Mouse (Mus musculus) kidney, adult 2 months (tissue): Measurements from ENCODE around the gene Zfp575. TPM values are rescaled to one million over a fixed set of nuclear protein-coding genes. Genes with fewer than 3 reads are reported as not detected.

ENCODE experiments used
- DNase-seq: peaks from one replicate; pipeline ENCODE4 v3.0.0; 2021
- H3K27ac ChIP-seq: fragments of 200-500 bp; 2 replicates; pipeline ENCODE4 v1.5.1; 2012; ENCODE audit warnings: low read depth, low read length, control low read depth, inconsistent platforms; ENCODE audit not compliant: insufficient read depth
- H3K27me3 ChIP-seq: fragments of 200-500 bp; replicated peaks from 2 replicates; pipeline ENCODE4 v1.6.1; 2012; ENCODE audit warnings: mild to moderate bottlenecking, moderate library complexity, low read length, inconsistent platforms; ENCODE audit not compliant: control insufficient read depth, insufficient read depth
- H3K36me3 ChIP-seq: fragments of 200-500 bp; 2 replicates; pipeline ENCODE4 v1.6.1; 2012; ENCODE audit warnings: mild to moderate bottlenecking, moderate library complexity, low read length, inconsistent platforms; ENCODE audit not compliant: control insufficient read depth, insufficient read depth
- H3K4me1 ChIP-seq: fragments of 200-500 bp; 2 replicates; pipeline ENCODE4 v1.6.1; 2011; ENCODE audit warnings: low read length; ENCODE audit not compliant: control insufficient read depth, insufficient read depth
- H3K4me3 ChIP-seq: fragments of 200-500 bp; 2 replicates; pipeline ENCODE4 v1.5.1; 2011; ENCODE audit warnings: mild to moderate bottlenecking, low read depth, low read length, control low read depth; ENCODE audit not compliant: insufficient read depth
- CTCF ChIP-seq: fragments of 200-500 bp; conservative IDR thresholded peaks from 2 replicates; pipeline ENCODE4 v1.5.1; 2011; ENCODE audit warnings: low read depth, mild to moderate bottlenecking, control low read depth, low read length, moderate library complexity, mixed read lengths; ENCODE audit not compliant: insufficient read depth, insufficient read length
- POLR2A ChIP-seq: fragments of 200-500 bp; IDR thresholded peaks from one replicate; pipeline ENCODE4 v1.6.1; 2011; ENCODE audit warnings: low read depth, low read length, control low read depth
- WGBS: fragments of 180-500 bp; shearing (Covaris S2); methylation state at CpG from one replicate; pipeline ENCODE4 v1.1.7; 2018; 5-methylcytosine and 5-hydroxymethylcytosine counted together
- polyA plus RNA-seq: library from polyadenylated mRNA; depleted of rRNA; stranded (reverse); fragments of >200 nt; gene quantifications from 2 replicates; pipeline ENCODE4 v1.2.3, GENCODE M21; 2012; rRNA removed

Zfp575 gene
- polyA plus RNA-seq, 1 experiment, result 0.11 TPM

GRCm38 (mm10) chr7:24546068-24546614 is 41.3 kb downstream of the Zfp575 start, which contains the start of the genes Pinlyp and Xrcc1:
Pinlyp (minus strand) TSS chr7:24546118.
Xrcc1 (plus strand) TSS chr7:24546289.
- 20% methylated on average over 13 of the region's 13 CpGs for WGBS
- Histone ChIP-seq H3K27me3 (no peaks in the 10 kb centered on the region), H3K4me3 (peak within 1 kb of the TSS; percentile 78), H3K36me3 (no peaks in the 10 kb centered on the region), H3K27ac (peak within 1 kb of the TSS; percentile 72), H3K4me1 (peaks cover 11% of the 10 kb centered on the region)
- TF ChIP-seq CTCF, result no peak
- no peak for TF ChIP-seq POLR2A
- no peak for DNase-seq

- no peaks in the 10 kb centered on the region for H3K36me3 ChIP-seq
- WGBS, result 93% methylated on average over 2 of the region's 2 CpGs
- no peak for DNase-seq
- H3K4me1 ChIP-seq, result peaks cover 11% of the 10 kb centered on the region
- H3K4me3 ChIP-seq, result no peak overlapping the region
- H3K27me3 ChIP-seq, result no peaks in the 10 kb centered on the region
- TF ChIP-seq POLR2A (no peak), CTCF (no peak)
- no peak overlapping the region for H3K27ac ChIP-seq
Observed at GRCm38 (mm10) chr7:24544506-24544905, 42.9 kb downstream of the Zfp575 start.

- no peak for DNase-seq
Observed at GRCm38 (mm10) chr7:24539686-24540085, 47.8 kb downstream of the Zfp575 start.

DNA sequence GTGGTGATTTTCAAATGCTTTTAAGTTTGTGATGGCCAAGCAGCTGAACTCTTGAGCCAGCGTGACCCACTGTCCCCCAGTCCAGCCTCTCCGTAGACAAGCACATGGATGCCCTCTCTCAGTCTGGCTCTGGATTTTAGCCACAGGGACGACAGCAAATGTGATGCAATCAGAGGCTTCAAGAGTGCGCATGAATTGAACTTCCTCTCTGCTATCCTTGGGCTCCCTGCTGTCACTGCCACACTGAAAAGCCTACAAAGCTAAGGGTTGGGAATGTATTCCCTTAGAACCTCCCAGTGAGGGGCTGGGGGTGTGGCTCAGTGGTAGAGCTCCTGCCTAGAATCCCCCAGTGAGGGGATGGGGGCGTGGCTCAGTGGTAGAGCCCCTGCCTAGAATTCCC is 48.7 kb downstream of the Zfp575 start:
- no peak overlapping the region for H3K4me3 ChIP-seq
- no peaks in the 10 kb centered on the region for H3K27me3 ChIP-seq
- H3K4me1 ChIP-seq, result 0 out of 2 replicates have a peak, but pooled peaks cover 2% of the 10 kb centered on the region
- DNase-seq, result no peak
- H3K36me3 ChIP-seq, result no peaks in the 10 kb centered on the region; the same call in 1 of the 2 replicates
- WGBS, result 85% methylated on average over 5 of the region's 5 CpGs
- TF ChIP-seq CTCF (no peak), POLR2A (no peak)
- no peak overlapping the region for H3K27ac ChIP-seq

More at GRCm38 (mm10) chr7:24539686-24540085, 47.8 kb downstream of the Zfp575 start:
- no peaks in the 10 kb centered on the region for H3K27me3 ChIP-seq
- H3K4me3 ChIP-seq, result no peak overlapping the region
- no peaks in the 10 kb centered on the region for H3K36me3 ChIP-seq
- H3K27ac ChIP-seq, result no peak overlapping the region
- H3K4me1 ChIP-seq, result 0 out of 2 replicates have a peak, but pooled peaks cover 2% of the 10 kb centered on the region
- no peak for TF ChIP-seq CTCF
- TF ChIP-seq POLR2A, result no peak
- WGBS, result 78% methylated on average over 4 of the region's 4 CpGs

GRCm38 (mm10) chr7:24538154-24538553 is 49.3 kb downstream of the Zfp575 start:
- 28% methylated on average over 5 of the region's 5 CpGs for WGBS

DNA sequence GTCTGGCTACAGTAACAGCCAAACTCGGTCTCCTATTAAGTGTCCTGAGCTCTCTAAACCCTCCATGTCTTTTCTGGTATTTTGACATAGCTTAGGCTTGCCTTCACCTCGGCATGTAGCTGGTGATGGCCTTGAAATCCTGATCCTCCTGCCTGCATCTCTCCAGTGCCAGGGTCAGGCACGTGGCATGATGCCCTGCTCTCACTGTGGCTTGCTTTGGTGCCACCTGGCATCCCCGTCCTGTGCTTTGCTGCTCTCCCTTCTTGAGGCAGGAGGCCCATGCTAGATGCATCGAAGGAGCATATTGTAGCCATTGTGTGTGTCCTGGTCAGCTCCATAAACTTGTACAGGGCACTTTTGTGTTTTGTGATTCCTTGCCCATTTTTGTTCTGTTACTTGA is 49.9 kb downstream of the Zfp575 start:
- no peak for DNase-seq
- no peaks in the 10 kb centered on the region; the same call in none of the 2 replicates for H3K36me3 ChIP-seq
- H3K4me1 ChIP-seq, result 0 out of 2 replicates have a peak, but pooled peaks cover 2% of the 10 kb centered on the region
- H3K4me3 ChIP-seq, result no peak overlapping the region
- TF ChIP-seq CTCF, result no peak
- no peak for TF ChIP-seq POLR2A
- H3K27me3 ChIP-seq, result no peaks in the 10 kb centered on the region
- WGBS, result 44% methylated on average over 5 of the region's 5 CpGs
- no peak overlapping the region for H3K27ac ChIP-seq

More at GRCm38 (mm10) chr7:24538154-24538553, 49.3 kb downstream of the Zfp575 start:
- DNase-seq, result peak; percentile 62
- Histone ChIP-seq H3K36me3 (no peaks in the 10 kb centered on the region; the same call in none of the 2 replicates), H3K27ac (no peak overlapping the region), H3K27me3 (no peaks in the 10 kb centered on the region), H3K4me3 (no peak overlapping the region), H3K4me1 (0 out of 2 replicates have a peak, but pooled peaks cover 2% of the 10 kb centered on the region)
- TF ChIP-seq CTCF, result peak; percentile 35
- TF ChIP-seq POLR2A, result no peak

DNA sequence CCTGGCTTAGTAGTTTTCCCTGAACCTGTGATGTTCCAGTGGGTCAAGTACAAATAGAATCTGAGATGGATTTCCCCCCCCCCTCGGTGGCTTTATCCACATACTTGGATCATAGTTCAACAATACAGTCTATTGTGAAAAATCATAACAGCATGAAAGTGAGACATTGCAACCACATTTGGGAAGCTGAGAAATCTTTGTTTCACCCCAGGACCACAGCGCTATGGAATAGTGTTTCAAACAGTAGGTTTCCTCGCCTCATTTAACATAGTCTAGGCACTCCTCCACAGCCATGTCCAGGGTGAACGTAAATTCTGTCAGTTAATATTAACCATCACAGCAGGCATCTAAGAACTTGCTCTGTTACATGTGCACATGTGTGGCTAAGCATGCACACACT is 50.4 kb downstream of the Zfp575 start:
- Histone ChIP-seq H3K27me3 (no peaks in the 10 kb centered on the region), H3K27ac (no peak overlapping the region), H3K4me1 (0 out of 2 replicates have a peak, but pooled peaks cover 2% of the 10 kb centered on the region), H3K4me3 (no peak overlapping the region), H3K36me3 (no peaks in the 10 kb centered on the region; the same call in none of the 2 replicates)
- WGBS, result 36% methylated on average over 4 of the region's 4 CpGs
- DNase-seq, result peak; percentile 32
- TF ChIP-seq POLR2A (no peak), CTCF (no peak)

DNA sequence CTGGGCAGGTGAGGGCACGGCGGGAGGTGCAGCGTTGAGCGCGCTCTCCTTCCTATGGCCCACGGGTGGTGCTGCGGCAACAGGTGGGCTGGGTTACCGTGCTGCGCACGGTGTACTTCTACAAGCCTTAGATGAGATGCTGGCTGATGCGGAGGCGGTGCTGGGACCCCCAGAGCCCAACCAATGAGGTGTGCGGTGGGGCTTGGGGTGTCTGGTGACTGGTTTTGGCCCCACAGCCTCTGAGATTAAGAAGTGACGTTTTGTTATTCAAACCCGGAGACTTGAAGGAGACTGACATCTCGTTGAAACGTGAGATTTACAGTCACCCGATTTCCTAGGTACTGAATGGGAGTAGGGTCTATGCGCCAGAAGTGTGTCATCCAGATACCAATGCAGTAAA is 53.1 kb downstream of the Zfp575 start:
- Histone ChIP-seq H3K4me3 (no peak overlapping the region), H3K27ac (no peak overlapping the region), H3K36me3 (no peaks in the 10 kb centered on the region; the same call in none of the 2 replicates), H3K4me1 (peaks cover 7% of the 10 kb centered on the region), H3K27me3 (no peaks in the 10 kb centered on the region)
- no peak for TF ChIP-seq POLR2A
- TF ChIP-seq CTCF, result no peak
- no peak for DNase-seq
- 73% methylated on average over 19 of the region's 19 CpGs for WGBS

Other genes with a start within 250 kb of the Zfp575 start
- not detected in 2 replicates for gene Lypd5, start 238.4 kb downstream of the Zfp575 start, polyA plus RNA-seq
- 2.3 and 4.1 TPM in 2 replicates for gene Kcnn4, start 217.4 kb downstream of the Zfp575 start, polyA plus RNA-seq
- 34.9 and 39.8 TPM in 2 replicates for gene Smg9, start 188.0 kb downstream of the Zfp575 start, polyA plus RNA-seq
- 0.33 and 0.41 TPM in 2 replicates for gene Irgc1, start 135.3 kb downstream of the Zfp575 start, polyA plus RNA-seq
- 10.1 and 12.9 TPM in 2 replicates for gene Plaur, start 125.2 kb downstream of the Zfp575 start, polyA plus RNA-seq
- 54.7 and 66.4 TPM in 2 replicates for gene Cadm4, start 105.6 kb downstream of the Zfp575 start, polyA plus RNA-seq
- gene Zfp428, start 80.6 kb downstream of the Zfp575 start, polyA plus RNA-seq, result 9.5 and 17.1 TPM in 2 replicates
- gene AC161166.1, start 75.2 kb downstream of the Zfp575 start, polyA plus RNA-seq, result not detected in 2 replicates
- 15.4 and 17.4 TPM in 2 replicates for gene Irgq, start 57.0 kb downstream of the Zfp575 start, polyA plus RNA-seq
- not detected in 2 replicates for gene Pinlyp, start 41.5 kb downstream of the Zfp575 start, polyA plus RNA-seq
- 29.0 and 31.2 TPM in 2 replicates for gene Xrcc1, start 41.4 kb downstream of the Zfp575 start, polyA plus RNA-seq
- 172 and 173 TPM in 2 replicates for gene Ethe1, start 98 bp downstream of the Zfp575 start, polyA plus RNA-seq
- 2.8 and 3.1 TPM in 2 replicates for gene Phldb3, start 23.1 kb upstream of the Zfp575 start, polyA plus RNA-seq
- gene Lypd3, start 48.9 kb upstream of the Zfp575 start, polyA plus RNA-seq, result 0.06 and 0.67 TPM in 2 replicates
- 0.14 TPM in 1 of 2 replicates, not detected in the other for gene Tex101, start 89.0 kb upstream of the Zfp575 start, polyA plus RNA-seq
- gene BC049730, start 121.6 kb upstream of the Zfp575 start, polyA plus RNA-seq, result 0.10 TPM in 1 of 2 replicates, not detected in the other
- gene Gm4763, start 139.3 kb upstream of the Zfp575 start, polyA plus RNA-seq, result not detected in 2 replicates
- gene Cd177, start 172.7 kb upstream of the Zfp575 start, polyA plus RNA-seq, result 0.03 and 0.05 TPM in 2 replicates
- not detected in 2 replicates for gene Ceacam10, start 189.6 kb upstream of the Zfp575 start, polyA plus RNA-seq